Mouse (Mus musculus): ENCODE measurements around the gene Hps6. TPM values are rescaled to one million over a fixed set of nuclear protein-coding genes. Genes with fewer than 3 reads are reported as not detected.

Hps6 gene
- polyA plus RNA-seq, 1 experiment from 2014 or later: 5.4 TPM

GRCm38 (mm10) chr19:46030196-46030983 is 27.1 kb downstream of the Hps6 start:
- Histone ChIP-seq H3K4me1 (no peaks in the 10 kb centered on the region), H3K36me3 (peaks cover 41% of the 10 kb centered on the region), H3K4me2 (no peak overlapping the region), H3K9me3 (replicated peaks) (no peaks in the 10 kb centered on the region), H3K27me3 (replicated peaks) (no peaks in the 10 kb centered on the region), H3K4me3 (replicated peaks) (no peak overlapping the region), H3K9ac (replicated peaks) (no peak overlapping the region), H3K27ac (replicated peaks) (no peak overlapping the region)
- WGBS: 95% methylated on average over 10 of the region's 10 CpGs
- ATAC-seq (ENCODE audit: low FRiP score): no peak

- peaks cover 49% of the 10 kb centered on the region for H3K36me3 ChIP-seq
- H3K4me1 ChIP-seq: peaks cover 12% of the 10 kb centered on the region
- no peaks in the 10 kb centered on the region for H3K9me3 ChIP-seq (replicated peaks)
- H3K27me3 ChIP-seq (replicated peaks): no peaks in the 10 kb centered on the region
- H3K4me3 ChIP-seq (replicated peaks): no peak overlapping the region
- no peak for ATAC-seq (ENCODE audit: low FRiP score)
- no peak overlapping the region for H3K9ac ChIP-seq (replicated peaks)
- H3K27ac ChIP-seq (replicated peaks): no peak overlapping the region
- H3K4me2 ChIP-seq: no peak overlapping the region
- 64% methylated on average over 9 of the region's 9 CpGs for WGBS
These were observed 28.6 kb downstream of the Hps6 start for GRCm38 (mm10) chr19:46031689-46032432.

GRCm38 (mm10) chr19:46032731-46033510 is 29.6 kb downstream of the Hps6 start:
- 83% methylated on average over 26 of the region's 26 CpGs for WGBS
- peaks cover 49% of the 10 kb centered on the region for H3K36me3 ChIP-seq
- H3K4me1 ChIP-seq: peaks cover 23% of the 10 kb centered on the region
- no peak overlapping the region for H3K4me2 ChIP-seq
- H3K27ac ChIP-seq (replicated peaks): no peak overlapping the region
- no peak for ATAC-seq (ENCODE audit: low FRiP score)
- H3K9ac ChIP-seq (replicated peaks): no peak overlapping the region
- no peaks in the 10 kb centered on the region for H3K27me3 ChIP-seq (replicated peaks)
- no peaks in the 10 kb centered on the region for H3K9me3 ChIP-seq (replicated peaks)
- no peak overlapping the region for H3K4me3 ChIP-seq (replicated peaks)

GRCm38 (mm10) chr19:46033911-46034310 is 30.6 kb downstream of the Hps6 start:
- Histone ChIP-seq H3K4me3 (replicated peaks) (no peak overlapping the region), H3K9ac (replicated peaks) (no peak overlapping the region), H3K4me2 (no peak overlapping the region), H3K9me3 (replicated peaks) (no peaks in the 10 kb centered on the region), H3K36me3 (peaks cover 49% of the 10 kb centered on the region), H3K4me1 (peaks cover 32% of the 10 kb centered on the region), H3K27ac (replicated peaks) (no peak overlapping the region), H3K27me3 (replicated peaks) (no peaks in the 10 kb centered on the region)
- no peak for ATAC-seq (ENCODE audit: low FRiP score)
- 94% methylated on average over 11 of the region's 11 CpGs for WGBS

- Histone ChIP-seq H3K27ac (replicated peaks) (no peak overlapping the region), H3K4me1 (peaks cover 46% of the 10 kb centered on the region), H3K9me3 (replicated peaks) (no peaks in the 10 kb centered on the region), H3K9ac (replicated peaks) (no peak overlapping the region), H3K27me3 (replicated peaks) (no peaks in the 10 kb centered on the region), H3K4me3 (replicated peaks) (no peak overlapping the region), H3K4me2 (0 out of 2 replicates have a peak overlapping the region, but pooled peaks have one; percentile 92), H3K36me3 (peaks cover 47% of the 10 kb centered on the region)
- 92% methylated on average over 13 of the region's 13 CpGs for WGBS
- no peak for ATAC-seq (ENCODE audit: low FRiP score)
These were observed 32.7 kb downstream of the Hps6 start for GRCm38 (mm10) chr19:46035971-46036370.

GRCm38 (mm10) chr19:46036477-46037242 is 33.4 kb downstream of the Hps6 start:
- 60% methylated on average over 13 of the region's 13 CpGs for WGBS
- no peaks in the 10 kb centered on the region for H3K9me3 ChIP-seq (replicated peaks)

GRCm38 (mm10) chr19:46037243-46037924 is 34.1 kb downstream of the Hps6 start:
- no peak for ATAC-seq (ENCODE audit: low FRiP score)
- Histone ChIP-seq H3K36me3 (peaks cover 37% of the 10 kb centered on the region), H3K4me1 (peaks cover 60% of the 10 kb centered on the region), H3K27me3 (replicated peaks) (no peaks in the 10 kb centered on the region), H3K9ac (replicated peaks) (peak overlapping the region; percentile 79), H3K4me3 (replicated peaks) (peak overlapping the region; percentile 73), H3K27ac (replicated peaks) (peak overlapping the region; percentile 54), H3K9me3 (replicated peaks) (no peaks in the 10 kb centered on the region), H3K4me2 (peak overlapping the region; percentile 92)
- WGBS: 21% methylated on average over 6 of the region's 6 CpGs

More at GRCm38 (mm10) chr19:46036477-46037242, 33.4 kb downstream of the Hps6 start:
- Histone ChIP-seq H3K9ac (replicated peaks) (peak overlapping the region; percentile 79), H3K4me1 (peaks cover 53% of the 10 kb centered on the region), H3K27me3 (replicated peaks) (no peaks in the 10 kb centered on the region), H3K36me3 (peaks cover 44% of the 10 kb centered on the region), H3K27ac (replicated peaks) (peak overlapping the region; percentile 45), H3K4me3 (replicated peaks) (peak overlapping the region; percentile 73), H3K4me2 (peak overlapping the region; percentile 92)
- ATAC-seq (ENCODE audit: low FRiP score): no peak

GRCm38 (mm10) chr19:46037925-46038850 is 34.9 kb downstream of the Hps6 start:
- 6% methylated on average over 13 of the region's 13 CpGs for WGBS
- Histone ChIP-seq H3K27ac (replicated peaks) (peak overlapping the region; percentile 88), H3K36me3 (peaks cover 29% of the 10 kb centered on the region), H3K27me3 (replicated peaks) (no peaks in the 10 kb centered on the region), H3K4me2 (peak overlapping the region; percentile 92), H3K9me3 (replicated peaks) (no peaks in the 10 kb centered on the region), H3K4me1 (peaks cover 68% of the 10 kb centered on the region), H3K4me3 (replicated peaks) (peak overlapping the region; percentile 73), H3K9ac (replicated peaks) (peak overlapping the region; percentile 79)
- ATAC-seq (ENCODE audit: low FRiP score): no peak

- Histone ChIP-seq H3K36me3 (peaks cover 23% of the 10 kb centered on the region), H3K9ac (replicated peaks) (peak overlapping the region; percentile 79), H3K4me3 (replicated peaks) (peak overlapping the region; percentile 73), H3K4me1 (peaks cover 75% of the 10 kb centered on the region), H3K4me2 (peak overlapping the region; percentile 92), H3K9me3 (replicated peaks) (no peaks in the 10 kb centered on the region), H3K27ac (replicated peaks) (peak overlapping the region; percentile 88), H3K27me3 (replicated peaks) (no peaks in the 10 kb centered on the region)
- peak; percentile 13; the same call in 1 of the 2 replicates for ATAC-seq (ENCODE audit: low FRiP score)
- WGBS: 0% methylated on average over 17 of the region's 17 CpGs
These were observed 35.5 kb downstream of the Hps6 start for GRCm38 (mm10) chr19:46038851-46039260.

GRCm38 (mm10) chr19:46039478-46039877 is 36.2 kb downstream of the Hps6 start:
- Histone ChIP-seq H3K4me1 (peaks cover 80% of the 10 kb centered on the region), H3K27ac (replicated peaks) (peak overlapping the region; percentile 88), H3K9me3 (replicated peaks) (no peaks in the 10 kb centered on the region), H3K27me3 (replicated peaks) (no peaks in the 10 kb centered on the region), H3K4me2 (peak overlapping the region; percentile 92), H3K36me3 (peaks cover 17% of the 10 kb centered on the region), H3K4me3 (replicated peaks) (peak overlapping the region; percentile 73), H3K9ac (replicated peaks) (peak overlapping the region; percentile 79)
- 3% methylated on average over 29 of the region's 30 CpGs for WGBS
- ATAC-seq (ENCODE audit: low FRiP score): peak; percentile 77

All from neural tube, embryonic 15.5 days (tissue).